Mouse (Mus musculus): ENCODE measurements around the gene Shisa9. TPM values are rescaled to one million over a fixed set of nuclear protein-coding genes. Genes with fewer than 3 reads are reported as not detected.
A peak's percentile ranks its signal among the peaks of the same experiment; 100 is the strongest.

The Shisa9 gene
- polyA plus RNA-seq, 1 experiment = 36.4 TPM

- Histone ChIP-seq H3K27ac (ENCODE audit: insufficient read depth, low read length) (no peak overlapping the region), H3K4me1 (ENCODE audit: control insufficient read depth, insufficient read depth, low read length) (peaks cover 4% of the 10 kb centered on the region; the same call in 1 of the 2 replicates)
- no peak for TF ChIP-seq CTCF (IDR thresholded peaks at IDR 0.05; ENCODE audit: extremely low read depth, insufficient read depth, low read length)
- no peak for TF ChIP-seq POLR2A (IDR thresholded peaks at IDR 0.05; ENCODE audit: extremely low read depth, insufficient read depth, low read length)
Observed at GRCm38 (mm10) chr16:12151986-12152385, 168.1 kb downstream of the Shisa9 start.

GRCm38 (mm10) chr16:12154476-12154875, 170.6 kb downstream of the Shisa9 start:
- no peak overlapping the region for H3K4me3 ChIP-seq (ENCODE audit: insufficient read depth, low read length)
- no peak for TF ChIP-seq CTCF (IDR thresholded peaks at IDR 0.05; ENCODE audit: extremely low read depth, insufficient read depth, low read length)
- no peak overlapping the region for H3K27ac ChIP-seq (ENCODE audit: insufficient read depth, low read length)
- H3K4me1 ChIP-seq (ENCODE audit: control insufficient read depth, insufficient read depth, low read length) = peaks cover 1% of the 10 kb centered on the region; the same call in 1 of the 2 replicates

More at GRCm38 (mm10) chr16:12151986-12152385, 168.1 kb downstream of the Shisa9 start:
- H3K4me3 ChIP-seq (ENCODE audit: insufficient read depth, low read length) = no peak overlapping the region

- Histone ChIP-seq H3K27ac (ENCODE audit: insufficient read depth, low read length) (no peak overlapping the region), H3K4me3 (ENCODE audit: insufficient read depth, low read length) (no peak overlapping the region), H3K4me1 (ENCODE audit: control insufficient read depth, insufficient read depth, low read length) (no peaks in the 10 kb centered on the region)
- TF ChIP-seq POLR2A (IDR thresholded peaks at IDR 0.05; ENCODE audit: extremely low read depth, insufficient read depth, low read length) = no peak
- TF ChIP-seq CTCF (IDR thresholded peaks at IDR 0.05; ENCODE audit: extremely low read depth, insufficient read depth, low read length) = no peak
Observed at GRCm38 (mm10) chr16:12173482-12174041, 189.6 kb downstream of the Shisa9 start.

DNA sequence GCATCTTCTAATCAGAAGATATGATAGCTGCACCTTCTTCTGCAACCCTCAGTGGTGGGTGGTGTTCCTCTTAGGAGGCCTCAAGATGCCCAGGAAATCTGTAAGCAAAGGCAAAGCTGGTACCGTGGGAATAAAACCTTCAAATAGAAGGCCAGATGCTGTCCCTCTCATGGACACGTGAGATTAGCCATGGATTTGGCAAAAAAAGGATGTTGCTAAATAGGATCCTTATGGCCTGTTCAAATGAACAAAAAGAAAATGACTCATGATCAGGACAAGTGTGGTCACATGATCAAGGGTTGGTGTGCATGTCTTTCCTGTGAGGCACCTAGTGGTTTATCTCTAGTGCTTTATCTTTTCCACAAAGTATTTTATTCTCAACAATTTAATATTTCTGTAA, 194.1 kb downstream of the Shisa9 start:
- Histone ChIP-seq H3K27ac (ENCODE audit: insufficient read depth, low read length) (no peak overlapping the region), H3K4me1 (ENCODE audit: control insufficient read depth, insufficient read depth, low read length) (no peaks in the 10 kb centered on the region; the same call in 1 of the 2 replicates), H3K4me3 (ENCODE audit: insufficient read depth, low read length) (no peak overlapping the region)
- TF ChIP-seq CTCF (IDR thresholded peaks at IDR 0.05; ENCODE audit: extremely low read depth, insufficient read depth, low read length) (no peak), POLR2A (IDR thresholded peaks at IDR 0.05; ENCODE audit: extremely low read depth, insufficient read depth, low read length) (no peak)

DNA sequence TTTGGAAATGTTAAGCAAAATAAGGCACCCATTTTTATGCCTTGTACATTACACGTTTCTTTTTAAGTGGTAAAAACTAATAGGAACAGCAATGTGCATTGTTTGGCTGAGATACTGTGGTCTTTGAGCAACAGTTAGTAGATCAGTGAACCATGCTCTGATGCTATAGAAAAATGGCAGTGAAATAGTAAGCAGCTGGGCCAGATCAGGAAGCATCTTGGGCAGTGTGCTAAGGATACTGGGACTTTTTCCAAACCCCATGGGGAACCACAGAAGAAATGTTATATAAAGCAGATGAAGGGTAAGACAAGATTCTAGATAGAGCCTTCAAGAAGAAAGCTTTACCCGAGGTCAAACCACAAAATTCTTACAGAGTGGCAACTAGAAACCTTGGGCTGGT, 205.8 kb downstream of the Shisa9 start:
- no peak overlapping the region for H3K27ac ChIP-seq (ENCODE audit: insufficient read depth, low read length)
- TF ChIP-seq CTCF (IDR thresholded peaks at IDR 0.05; ENCODE audit: extremely low read depth, insufficient read depth, low read length) (no peak), POLR2A (IDR thresholded peaks at IDR 0.05; ENCODE audit: extremely low read depth, insufficient read depth, low read length) (no peak)

GRCm38 (mm10) chr16:12196841-12197240, 212.9 kb downstream of the Shisa9 start:
- Histone ChIP-seq H3K4me3 (ENCODE audit: insufficient read depth, low read length) (no peak overlapping the region), H3K27ac (ENCODE audit: insufficient read depth, low read length) (no peak overlapping the region)

More for the DNA sequence above, 205.8 kb downstream of the Shisa9 start:
- H3K4me1 ChIP-seq (ENCODE audit: control insufficient read depth, insufficient read depth, low read length) = no peaks in the 10 kb centered on the region
- no peak overlapping the region for H3K4me3 ChIP-seq (ENCODE audit: insufficient read depth, low read length)

DNA sequence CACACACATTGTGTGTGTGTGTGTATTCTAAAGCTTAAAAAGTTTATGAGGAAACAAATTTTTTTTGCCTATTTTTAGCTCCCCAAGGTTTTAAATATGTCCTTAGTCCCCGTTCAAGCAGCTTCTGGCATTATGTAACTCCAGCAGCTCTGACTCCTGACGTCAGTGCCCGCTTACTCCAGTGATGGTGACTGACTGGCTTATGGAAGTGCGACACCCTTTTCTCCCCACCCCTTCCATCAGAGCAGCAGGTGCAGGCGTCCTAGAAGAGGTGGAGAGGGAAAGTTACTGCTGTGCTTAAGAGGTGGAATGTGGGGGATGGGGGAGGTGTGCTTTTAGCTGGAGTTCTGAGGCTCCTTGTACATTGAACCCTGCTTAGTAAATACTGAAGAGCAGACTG, 213.7 kb downstream of the Shisa9 start:
- H3K27ac ChIP-seq (ENCODE audit: insufficient read depth, low read length) = no peak overlapping the region
- H3K4me3 ChIP-seq (ENCODE audit: insufficient read depth, low read length) = no peak overlapping the region
- peaks cover 7% of the 10 kb centered on the region; the same call in 1 of the 2 replicates for H3K4me1 ChIP-seq (ENCODE audit: control insufficient read depth, insufficient read depth, low read length)
- no peak for TF ChIP-seq POLR2A (IDR thresholded peaks at IDR 0.05; ENCODE audit: extremely low read depth, insufficient read depth, low read length)
- TF ChIP-seq CTCF (IDR thresholded peaks at IDR 0.05; ENCODE audit: extremely low read depth, insufficient read depth, low read length) = no peak

More at GRCm38 (mm10) chr16:12196841-12197240, 212.9 kb downstream of the Shisa9 start:
- H3K4me1 ChIP-seq (ENCODE audit: control insufficient read depth, insufficient read depth, low read length) = peaks cover 4% of the 10 kb centered on the region; the same call in 1 of the 2 replicates
- TF ChIP-seq POLR2A (IDR thresholded peaks at IDR 0.05; ENCODE audit: extremely low read depth, insufficient read depth, low read length) = no peak
- TF ChIP-seq CTCF (IDR thresholded peaks at IDR 0.05; ENCODE audit: extremely low read depth, insufficient read depth, low read length) = no peak

- H3K27ac ChIP-seq (ENCODE audit: insufficient read depth, low read length) = no peak overlapping the region
- no peak for TF ChIP-seq POLR2A (IDR thresholded peaks at IDR 0.05; ENCODE audit: extremely low read depth, insufficient read depth, low read length)
- TF ChIP-seq CTCF (IDR thresholded peaks at IDR 0.05; ENCODE audit: extremely low read depth, insufficient read depth, low read length) = peak; percentile 35; the same call in 1 of the 2 replicates
Observed at GRCm38 (mm10) chr16:12201216-12201615, 217.3 kb downstream of the Shisa9 start.

DNA sequence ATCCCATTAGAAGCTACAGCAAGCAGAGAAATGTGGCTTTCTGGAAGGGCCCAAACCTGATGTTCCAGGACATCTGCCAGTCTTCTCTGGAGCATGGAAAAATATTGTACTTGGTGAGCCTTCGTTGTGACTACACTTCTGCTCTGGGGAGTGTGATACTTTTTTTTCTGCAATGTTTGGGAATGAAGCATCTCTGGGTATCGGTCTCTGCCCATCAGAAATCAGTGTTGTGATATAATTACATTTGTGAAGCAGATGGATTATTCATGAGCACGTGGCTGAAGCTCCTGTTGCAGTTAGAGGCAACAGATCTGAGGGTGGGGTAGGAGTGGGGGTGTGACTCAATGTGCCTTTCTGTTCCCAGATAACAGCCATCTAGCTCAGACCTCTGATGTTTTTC, 218.2 kb downstream of the Shisa9 start:
- H3K4me3 ChIP-seq (ENCODE audit: insufficient read depth, low read length) = no peak overlapping the region
- no peak for TF ChIP-seq POLR2A (IDR thresholded peaks at IDR 0.05; ENCODE audit: extremely low read depth, insufficient read depth, low read length)
- no peak for TF ChIP-seq CTCF (IDR thresholded peaks at IDR 0.05; ENCODE audit: extremely low read depth, insufficient read depth, low read length)
- H3K4me1 ChIP-seq (ENCODE audit: control insufficient read depth, insufficient read depth, low read length) = peaks cover 7% of the 10 kb centered on the region; the same call in 1 of the 2 replicates
- H3K27ac ChIP-seq (ENCODE audit: insufficient read depth, low read length) = 0 out of 2 replicates have a peak overlapping the region, but pooled peaks have one; percentile 35

More at GRCm38 (mm10) chr16:12201216-12201615, 217.3 kb downstream of the Shisa9 start:
- Histone ChIP-seq H3K4me1 (ENCODE audit: control insufficient read depth, insufficient read depth, low read length) (peaks cover 7% of the 10 kb centered on the region; the same call in 1 of the 2 replicates), H3K4me3 (ENCODE audit: insufficient read depth, low read length) (no peak overlapping the region)

DNA sequence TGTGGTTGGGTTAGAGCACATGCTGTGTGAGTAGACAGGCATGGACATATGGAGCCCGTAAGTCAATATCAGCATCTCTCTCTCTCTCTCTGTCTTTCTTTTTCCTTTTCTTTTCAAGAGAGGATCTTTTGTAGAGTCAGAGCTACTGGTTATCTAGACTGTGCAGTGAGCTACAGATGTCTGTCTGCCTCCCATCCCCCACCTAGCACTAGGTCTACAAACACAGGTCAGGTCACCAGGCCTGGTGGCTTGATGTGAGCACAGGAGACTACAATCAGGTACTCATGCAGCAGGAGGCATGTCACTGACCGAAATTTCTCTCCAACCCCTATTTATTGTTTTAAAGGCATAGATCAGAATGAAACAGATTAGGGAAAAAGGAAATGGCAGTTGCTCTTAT, 219.1 kb downstream of the Shisa9 start:
- H3K27ac ChIP-seq (ENCODE audit: insufficient read depth, low read length) = no peak overlapping the region
- peaks cover 4% of the 10 kb centered on the region; the same call in 1 of the 2 replicates for H3K4me1 ChIP-seq (ENCODE audit: control insufficient read depth, insufficient read depth, low read length)
- H3K4me3 ChIP-seq (ENCODE audit: insufficient read depth, low read length) = no peak overlapping the region
- no peak for TF ChIP-seq CTCF (IDR thresholded peaks at IDR 0.05; ENCODE audit: extremely low read depth, insufficient read depth, low read length)
- no peak for TF ChIP-seq POLR2A (IDR thresholded peaks at IDR 0.05; ENCODE audit: extremely low read depth, insufficient read depth, low read length)

Measured in cortical plate, adult 2 months (tissue).